Mouse (Mus musculus): ENCODE measurements at regions not wholly inside any gene's neighbourhood (a gene's known extent, or its start where the extent isn't known, plus 50 kb on each side); places are given as distances from the start of the nearest gene placed in this dataset.

GRCm38 (mm10) chr1:29595003-29595402 is 815.0 kb upstream of the Gm597 start:
- DNase-seq: peak; percentile 33 to 45

GRCm38 (mm10) chr1:29587810-29588209 is 807.8 kb upstream of the Gm597 start:
- peak; percentile 47 to 54 for DNase-seq

Data from cerebellum, postnatal 10 days (tissue).